Mouse (Mus musculus): Measurements from ENCODE around the gene Lect2.

Lect2 gene

GRCm38 (mm10) chr13:56501866-56502420 lies 46.4 kb downstream of the Lect2 start:
- peak; percentile 25 for DNase-seq (ENCODE audit: low spot score)

- no peak for DNase-seq (ENCODE audit: low spot score)
These were observed 47.7 kb downstream of the Lect2 start for GRCm38 (mm10) chr13:56500636-56501035.

- no peak for DNase-seq (ENCODE audit: low spot score)
These were observed 48.2 kb downstream of the Lect2 start for GRCm38 (mm10) chr13:56500132-56500531.

- no peak for DNase-seq (ENCODE audit: low spot score)
These were observed 53.9 kb downstream of the Lect2 start for GRCm38 (mm10) chr13:56494440-56494839.

Data from testis, postnatal 10 days (tissue).